Mouse (Mus musculus) brain, adult 10 weeks (tissue): Measurements from ENCODE around the gene Rars2. TPM values are rescaled to one million over a fixed set of nuclear protein-coding genes. Genes with fewer than 3 reads are reported as not detected.

Source experiments
- polyA plus RNA-seq: library from polyadenylated mRNA; stranded (reverse); fragments of 350-450 nt; fragmentation: Illumina TruSeq; extraction: RNeasy Lipid Tissue Mini Kit (QIAGEN cat#74804); gene quantifications from one replicate; pipeline ENCODE4 v1.2.3, GENCODE M21; 2015; ENCODE audit warnings: low read depth, low replicate concordance

Rars2 gene
- 23.1 TPM for polyA plus RNA-seq

GRCm38 (mm10) chr4:34614630-34615094 lies at the start of gene Rars2, which contains the start of gene Orc3:
TSS of gene Rars2 (plus strand) at chr4:34614957.
TSS of gene Orc3 (minus strand) at chr4:34614944.

GRCm38 (mm10) chr4:34686874-34687567 lies 72.3 kb downstream of the Rars2 start, which contains the start of gene Slc35a1:
TSS of gene Slc35a1 (minus strand) at chr4:34687438.

Other genes starting within 250 kb of the Rars2 start
- 96.3 TPM for gene Akirin2, start 64.0 kb upstream of the Rars2 start, polyA plus RNA-seq
- 46.9 TPM for gene Orc3, start within 50 bp of the Rars2 start, polyA plus RNA-seq
- 25.2 TPM for gene Slc35a1, start 72.5 kb downstream of the Rars2 start, polyA plus RNA-seq
- gene Cfap206, start 115.2 kb downstream of the Rars2 start, polyA plus RNA-seq = 4.6 TPM
- not detected for gene Gm136, start 141.3 kb downstream of the Rars2 start, polyA plus RNA-seq
- 42.5 TPM for gene Smim8, start 163.5 kb downstream of the Rars2 start, polyA plus RNA-seq